Mouse (Mus musculus): Measurements from ENCODE around the gene Erp29. TPM values are rescaled to one million over a fixed set of nuclear protein-coding genes. Genes with fewer than 3 reads are reported as not detected.

Erp29 gene
- polyA plus RNA-seq, 1 experiment, result 77.8 TPM

- 29% methylated on average over 9 of the region's 9 CpGs for WGBS
- H3K4me1 ChIP-seq (ENCODE audit: control insufficient read depth, insufficient read depth, low read length), result peaks cover 15% of the 10 kb centered on the region; the same call in 1 of the 2 replicates
- H3K27me3 ChIP-seq (replicated peaks; ENCODE audit: control insufficient read depth, insufficient read depth, low read length), result no peaks in the 10 kb centered on the region
- DNase-seq, result no peak
- no peak for TF ChIP-seq POLR2A (IDR thresholded peaks at IDR 0.05; ENCODE audit: low read depth, low read length)
- TF ChIP-seq CTCF (conservative IDR thresholded peaks at IDR 0.05; ENCODE audit: insufficient read depth, insufficient read length, low read depth, low read length), result no peak
- no peaks in the 10 kb centered on the region for H3K36me3 ChIP-seq (ENCODE audit: control insufficient read depth, insufficient read depth, low read length)
- no peak overlapping the region for H3K27ac ChIP-seq (ENCODE audit: insufficient read depth, low read depth, low read length)
- peak overlapping the region; percentile 20; the same call in 1 of the 2 replicates for H3K4me3 ChIP-seq (ENCODE audit: insufficient read depth, low read depth, low read length)
These were observed 53.3 kb downstream of the Erp29 start for GRCm38 (mm10) chr5:121398965-121399462.

GRCm38 (mm10) chr5:121398146-121398964 lies 54.0 kb downstream of the Erp29 start:
- WGBS, result under 1% methylated on average over 67 of the region's 67 CpGs
- Histone ChIP-seq H3K27me3 (replicated peaks; ENCODE audit: control insufficient read depth, insufficient read depth, low read length) (no peaks in the 10 kb centered on the region), H3K4me1 (ENCODE audit: control insufficient read depth, insufficient read depth, low read length) (peaks cover 14% of the 10 kb centered on the region; the same call in 1 of the 2 replicates), H3K27ac (ENCODE audit: insufficient read depth, low read depth, low read length) (no peak overlapping the region), H3K4me3 (ENCODE audit: insufficient read depth, low read depth, low read length) (peak overlapping the region; percentile 96), H3K36me3 (ENCODE audit: control insufficient read depth, insufficient read depth, low read length) (no peaks in the 10 kb centered on the region)
- TF ChIP-seq POLR2A (IDR thresholded peaks at IDR 0.05; ENCODE audit: low read depth, low read length) (no peak), CTCF (conservative IDR thresholded peaks at IDR 0.05; ENCODE audit: insufficient read depth, insufficient read length, low read depth, low read length) (no peak)
- DNase-seq, result no peak

GRCm38 (mm10) chr5:121397187-121398145 lies 54.8 kb downstream of the Erp29 start, which contains the start of gene Naa25:
Naa25 (plus strand) TSS chr5:121397936.
- H3K27me3 ChIP-seq (replicated peaks; ENCODE audit: control insufficient read depth, insufficient read depth, low read length), result no peaks in the 10 kb centered on the region
- 7% methylated on average over 53 of the region's 53 CpGs for WGBS
- H3K36me3 ChIP-seq (ENCODE audit: control insufficient read depth, insufficient read depth, low read length), result no peaks in the 10 kb centered on the region
- TF ChIP-seq POLR2A (IDR thresholded peaks at IDR 0.05; ENCODE audit: low read depth, low read length) (no peak), CTCF (conservative IDR thresholded peaks at IDR 0.05; ENCODE audit: insufficient read depth, insufficient read length, low read depth, low read length) (no peak)
- H3K4me3 ChIP-seq (ENCODE audit: insufficient read depth, low read depth, low read length), result peak within 1 kb of the TSS; percentile 96
- peaks cover 13% of the 10 kb centered on the region; the same call in 1 of the 2 replicates for H3K4me1 ChIP-seq (ENCODE audit: control insufficient read depth, insufficient read depth, low read length)
- peak; percentile 97 for DNase-seq
- peak within 1 kb of the TSS; percentile 86 for H3K27ac ChIP-seq (ENCODE audit: insufficient read depth, low read depth, low read length)

- TF ChIP-seq POLR2A (IDR thresholded peaks at IDR 0.05; ENCODE audit: low read depth, low read length), result no peak
- no peak for TF ChIP-seq CTCF (conservative IDR thresholded peaks at IDR 0.05; ENCODE audit: insufficient read depth, insufficient read length, low read depth, low read length)
- peaks cover 13% of the 10 kb centered on the region; the same call in 1 of the 2 replicates for H3K4me1 ChIP-seq (ENCODE audit: control insufficient read depth, insufficient read depth, low read length)
- 80% methylated on average over 5 of the region's 5 CpGs for WGBS
- H3K4me3 ChIP-seq (ENCODE audit: insufficient read depth, low read depth, low read length), result no peak overlapping the region
- no peaks in the 10 kb centered on the region for H3K36me3 ChIP-seq (ENCODE audit: control insufficient read depth, insufficient read depth, low read length)
- no peak for DNase-seq
- no peaks in the 10 kb centered on the region for H3K27me3 ChIP-seq (replicated peaks; ENCODE audit: control insufficient read depth, insufficient read depth, low read length)
- H3K27ac ChIP-seq (ENCODE audit: insufficient read depth, low read depth, low read length), result no peak overlapping the region
These were observed 56.7 kb downstream of the Erp29 start for GRCm38 (mm10) chr5:121395621-121396020.

- Histone ChIP-seq H3K27me3 (replicated peaks; ENCODE audit: control insufficient read depth, insufficient read depth, low read length) (no peaks in the 10 kb centered on the region), H3K4me1 (ENCODE audit: control insufficient read depth, insufficient read depth, low read length) (no peaks in the 10 kb centered on the region; the same call in 1 of the 2 replicates), H3K27ac (ENCODE audit: insufficient read depth, low read depth, low read length) (no peak overlapping the region), H3K36me3 (ENCODE audit: control insufficient read depth, insufficient read depth, low read length) (no peaks in the 10 kb centered on the region), H3K4me3 (ENCODE audit: insufficient read depth, low read depth, low read length) (no peak overlapping the region)
- WGBS, result 70% methylated on average over 3 of the region's 3 CpGs
- DNase-seq, result no peak
- no peak for TF ChIP-seq POLR2A (IDR thresholded peaks at IDR 0.05; ENCODE audit: low read depth, low read length)
- TF ChIP-seq CTCF (conservative IDR thresholded peaks at IDR 0.05; ENCODE audit: insufficient read depth, insufficient read length, low read depth, low read length), result no peak
These were observed 58.9 kb downstream of the Erp29 start for GRCm38 (mm10) chr5:121393402-121393801.

GRCm38 (mm10) chr5:121392667-121393380 lies 59.5 kb downstream of the Erp29 start:
- TF ChIP-seq CTCF (conservative IDR thresholded peaks at IDR 0.05; ENCODE audit: insufficient read depth, insufficient read length, low read depth, low read length), result peak; percentile 51
- TF ChIP-seq POLR2A (IDR thresholded peaks at IDR 0.05; ENCODE audit: low read depth, low read length), result no peak
- H3K27me3 ChIP-seq (replicated peaks; ENCODE audit: control insufficient read depth, insufficient read depth, low read length), result no peaks in the 10 kb centered on the region
- H3K4me3 ChIP-seq (ENCODE audit: insufficient read depth, low read depth, low read length), result no peak overlapping the region
- peak; percentile 65 for DNase-seq
- no peaks in the 10 kb centered on the region; the same call in 1 of the 2 replicates for H3K4me1 ChIP-seq (ENCODE audit: control insufficient read depth, insufficient read depth, low read length)
- no peaks in the 10 kb centered on the region for H3K36me3 ChIP-seq (ENCODE audit: control insufficient read depth, insufficient read depth, low read length)
- no peak overlapping the region for H3K27ac ChIP-seq (ENCODE audit: insufficient read depth, low read depth, low read length)
- 52% methylated on average over 16 of the region's 16 CpGs for WGBS

All from kidney, adult 2 months (tissue).